Mouse (Mus musculus): ENCODE measurements around the gene Hist1h4b. TPM values are rescaled to one million over a fixed set of nuclear protein-coding genes. Genes with fewer than 3 reads are reported as not detected.
"Not testable (repeated sequence)": the region's sequence is repeated elsewhere in the genome, so short reads cannot be mapped to it uniquely, and the experiment has no call there.

Hist1h4b gene
- polyA plus RNA-seq, 1 experiment from 2014 or later = 2.3 TPM

DNA sequence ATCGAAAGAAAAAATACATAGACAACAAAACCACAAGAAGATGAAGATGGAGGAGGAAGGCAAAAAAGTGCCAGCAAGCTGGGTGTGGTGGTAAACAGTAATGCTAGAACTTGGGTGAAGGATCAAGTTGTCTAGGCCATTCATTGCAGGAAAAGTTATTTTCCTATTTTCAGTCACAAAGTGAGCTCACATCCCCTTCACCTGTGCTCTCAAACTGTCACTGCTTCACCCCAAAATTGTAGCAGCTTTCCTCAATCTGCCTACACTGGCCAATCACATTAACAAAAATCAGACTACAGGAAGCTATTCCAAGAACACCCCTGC, 3.1 kb downstream of the Hist1h4b start:
- peak overlapping the region; percentile 54 for H3K4me3 ChIP-seq
- peak overlapping the region; percentile 79 for H3K4me2 ChIP-seq
- no peak for ATAC-seq (ENCODE audit: extremely low read depth, insufficient number of reproducible peaks, low FRiP score, low TSS enrichment)
- H3K36me3 ChIP-seq = no peaks in the 10 kb centered on the region
- no peaks in the 10 kb centered on the region for H3K9me3 ChIP-seq
- H3K4me1 ChIP-seq = peaks cover 37% of the 10 kb centered on the region
- WGBS = 67% methylated on average over 1 of the region's 1 CpGs
- H3K27ac ChIP-seq (replicated peaks) = peak overlapping the region; percentile 96
- H3K9ac ChIP-seq = peak overlapping the region; percentile 81
- no peaks in the 10 kb centered on the region for H3K27me3 ChIP-seq (replicated peaks)

DNA sequence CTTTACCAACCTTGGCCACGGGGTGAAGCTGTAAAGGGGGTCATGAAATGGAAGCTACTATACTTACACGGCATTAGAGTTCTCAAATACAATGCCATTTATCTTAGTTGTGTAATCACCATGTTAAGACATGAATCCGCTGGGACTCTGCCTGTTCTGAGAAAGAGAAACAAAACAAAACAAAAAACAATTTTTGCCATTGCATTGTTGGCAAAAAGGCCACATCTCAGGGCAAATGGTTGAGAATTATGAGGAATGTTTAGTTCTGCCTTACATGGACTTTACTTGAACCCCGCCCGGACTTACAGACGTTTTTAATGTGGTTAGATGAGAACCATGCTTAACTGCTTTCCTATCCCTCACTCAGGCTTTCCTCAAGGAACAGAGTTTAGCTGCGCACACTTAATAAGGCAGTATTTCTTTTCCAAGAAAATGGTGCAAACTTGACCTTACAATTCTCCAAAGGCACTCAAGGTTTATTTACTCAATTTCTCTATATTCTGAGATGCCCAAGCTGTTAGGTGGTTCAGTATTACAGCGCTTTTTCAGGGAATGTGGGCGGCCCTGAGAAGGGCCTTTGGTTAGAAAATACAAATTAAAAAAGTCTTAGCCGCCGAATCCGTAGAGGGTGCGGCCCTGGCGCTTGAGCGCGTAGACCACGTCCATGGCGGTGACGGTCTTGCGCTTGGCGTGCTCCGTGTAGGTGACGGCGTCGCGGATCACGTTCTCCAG, 3.6 kb downstream of the Hist1h4b start:
- H3K27ac ChIP-seq (replicated peaks) = peak overlapping the region; percentile 96
- H3K4me1 ChIP-seq = peaks cover 37% of the 10 kb centered on the region
- H3K9ac ChIP-seq = peak overlapping the region; percentile 81
- no peaks in the 10 kb centered on the region for H3K36me3 ChIP-seq
- 1% methylated on average over 22 of the region's 27 CpGs for WGBS
- no peaks in the 10 kb centered on the region for H3K27me3 ChIP-seq (replicated peaks)
- no peaks in the 10 kb centered on the region for H3K9me3 ChIP-seq
- H3K4me3 ChIP-seq = peak overlapping the region; percentile 54
- H3K4me2 ChIP-seq = peak overlapping the region; percentile 79
- no peak for ATAC-seq (ENCODE audit: extremely low read depth, insufficient number of reproducible peaks, low FRiP score, low TSS enrichment)

GRCm38 (mm10) chr13:23760972-23761864, 4.4 kb downstream of the Hist1h4b start, which contains the start of gene Hist1h4a:
Gene Hist1h4a (minus strand): TSS chr13:23761230.
- ATAC-seq (ENCODE audit: extremely low read depth, insufficient number of reproducible peaks, low FRiP score, low TSS enrichment) = peak; percentile 61
- WGBS = under 1% methylated on average over 68 of the region's 72 CpGs

GRCm38 (mm10) chr13:23761871-23762821, 5.3 kb downstream of the Hist1h4b start, which contains the start of gene Hist1h3a:
Gene Hist1h3a (minus strand): TSS chr13:23762386.
- peak; percentile 37; the same call in 1 of the 2 replicates for ATAC-seq (ENCODE audit: extremely low read depth, insufficient number of reproducible peaks, low FRiP score, low TSS enrichment)
- H3K27me3 ChIP-seq (replicated peaks); H3K9me3 ChIP-seq; H3K36me3 ChIP-seq: not testable (repeated sequence)
- 1% methylated on average over 33 of the region's 52 CpGs for WGBS
- Histone ChIP-seq H3K27ac (replicated peaks) (peak within 1 kb of the TSS; percentile 96), H3K4me1 (peaks cover 37% of the 10 kb centered on the region), H3K4me2 (peak within 1 kb of the TSS; percentile 79), H3K4me3 (peak within 1 kb of the TSS; percentile 67), H3K9ac (peak within 1 kb of the TSS; percentile 88)

More at GRCm38 (mm10) chr13:23760972-23761864, 4.4 kb downstream of the Hist1h4b start, which contains the start of gene Hist1h4a:
- H3K4me3 ChIP-seq = peak within 1 kb of the TSS; percentile 54
- peak within 1 kb of the TSS; percentile 96 for H3K27ac ChIP-seq (replicated peaks)
- H3K27me3 ChIP-seq (replicated peaks) = no peaks in the 10 kb centered on the region
- peak within 1 kb of the TSS; percentile 85 for H3K9ac ChIP-seq
- H3K4me2 ChIP-seq = peak within 1 kb of the TSS; percentile 79
- H3K9me3 ChIP-seq = no peaks in the 10 kb centered on the region
- no peaks in the 10 kb centered on the region for H3K36me3 ChIP-seq
- H3K4me1 ChIP-seq = peaks cover 37% of the 10 kb centered on the region

DNA sequence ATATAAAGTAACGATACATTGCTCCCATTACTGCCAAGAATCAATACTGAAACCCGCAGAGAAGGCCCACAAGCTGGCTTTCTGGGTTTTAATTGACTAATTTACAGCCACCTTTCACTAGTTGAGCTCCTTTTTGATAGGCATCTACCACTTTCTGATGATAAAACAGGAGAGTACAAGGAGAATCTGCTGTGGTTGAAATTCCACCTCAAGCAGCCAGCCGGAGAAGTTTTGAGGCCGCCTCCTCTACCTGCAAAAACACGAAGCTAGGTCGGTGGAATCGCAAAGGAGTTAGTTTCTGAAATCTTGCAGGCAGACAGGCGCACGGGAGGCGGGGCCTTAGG, 6.4 kb downstream of the Hist1h4b start:
- Histone ChIP-seq H3K9me3 (no peaks in the 10 kb centered on the region), H3K36me3 (no peaks in the 10 kb centered on the region), H3K9ac (peak overlapping the region; percentile 88), H3K27me3 (replicated peaks) (no peaks in the 10 kb centered on the region), H3K4me1 (peaks cover 31% of the 10 kb centered on the region), H3K27ac (replicated peaks) (peak overlapping the region; percentile 96), H3K4me2 (peak overlapping the region; percentile 79), H3K4me3 (peak overlapping the region; percentile 67)
- 3% methylated on average over 10 of the region's 10 CpGs for WGBS
- ATAC-seq (ENCODE audit: extremely low read depth, insufficient number of reproducible peaks, low FRiP score, low TSS enrichment) = no peak

GRCm38 (mm10) chr13:23763586-23764323, 6.9 kb downstream of the Hist1h4b start, which contains the start of gene Hist1h1a:
Gene Hist1h1a (plus strand): TSS chr13:23763666.
- H3K36me3 ChIP-seq = no peaks in the 10 kb centered on the region
- ATAC-seq (ENCODE audit: extremely low read depth, insufficient number of reproducible peaks, low FRiP score, low TSS enrichment) = peak; percentile 70
- peaks cover 33% of the 10 kb centered on the region for H3K4me1 ChIP-seq
- peak within 1 kb of the TSS; percentile 88 for H3K9ac ChIP-seq
- peak within 1 kb of the TSS; percentile 79 for H3K4me2 ChIP-seq
- WGBS = 3% methylated on average over 34 of the region's 34 CpGs
- H3K27me3 ChIP-seq (replicated peaks) = no peaks in the 10 kb centered on the region
- H3K9me3 ChIP-seq = no peaks in the 10 kb centered on the region
- peak within 1 kb of the TSS; percentile 67 for H3K4me3 ChIP-seq
- H3K27ac ChIP-seq (replicated peaks) = peak within 1 kb of the TSS; percentile 96

- H3K27me3 ChIP-seq (replicated peaks) = no peaks in the 10 kb centered on the region
- H3K9ac ChIP-seq = peak overlapping the region; percentile 88
- ATAC-seq (ENCODE audit: extremely low read depth, insufficient number of reproducible peaks, low FRiP score, low TSS enrichment) = no peak
- peak overlapping the region; percentile 96 for H3K27ac ChIP-seq (replicated peaks)
- H3K4me2 ChIP-seq = peak overlapping the region; percentile 79
- H3K4me3 ChIP-seq = peak overlapping the region; percentile 67
- H3K9me3 ChIP-seq = no peaks in the 10 kb centered on the region
- 35% methylated on average over 12 of the region's 12 CpGs for WGBS
- H3K36me3 ChIP-seq = no peaks in the 10 kb centered on the region
- peaks cover 35% of the 10 kb centered on the region for H3K4me1 ChIP-seq
These were observed 7.7 kb downstream of the Hist1h4b start for GRCm38 (mm10) chr13:23764324-23765171.

- no peak overlapping the region for H3K27ac ChIP-seq (replicated peaks)
- WGBS = 89% methylated on average over 1 of the region's 1 CpGs
- no peak for ATAC-seq (ENCODE audit: extremely low read depth, insufficient number of reproducible peaks, low FRiP score, low TSS enrichment)
These were observed 8.3 kb downstream of the Hist1h4b start for GRCm38 (mm10) chr13:23765172-23765513.

DNA sequence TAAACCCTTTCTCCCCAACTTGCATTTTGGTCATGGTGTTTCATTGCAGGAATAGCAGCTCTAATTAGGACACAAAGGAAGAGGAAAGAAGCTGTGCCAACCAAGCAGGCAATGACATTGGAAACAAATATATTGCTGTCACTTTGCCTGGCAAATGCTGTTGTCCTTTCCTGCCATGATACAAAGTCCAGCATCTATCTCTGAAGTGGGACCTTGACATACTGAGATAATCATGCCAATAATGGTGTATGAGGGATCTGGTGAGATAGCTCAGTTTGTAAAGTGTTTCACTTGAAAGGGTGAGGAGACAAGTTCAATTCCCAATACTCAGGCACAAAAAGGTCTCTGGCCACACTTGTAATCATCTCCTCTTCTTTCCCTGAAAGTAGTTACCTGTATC, 10.0 kb downstream of the Hist1h4b start:
- no peak overlapping the region for H3K9ac ChIP-seq
- H3K4me2 ChIP-seq = no peak overlapping the region
- H3K27me3 ChIP-seq (replicated peaks) = no peaks in the 10 kb centered on the region
- H3K4me3 ChIP-seq = no peak overlapping the region
- ATAC-seq (ENCODE audit: extremely low read depth, insufficient number of reproducible peaks, low FRiP score, low TSS enrichment) = no peak
- no peaks in the 10 kb centered on the region for H3K9me3 ChIP-seq
- peaks cover 25% of the 10 kb centered on the region for H3K4me1 ChIP-seq
- no peak overlapping the region for H3K27ac ChIP-seq (replicated peaks)
- no peaks in the 10 kb centered on the region for H3K36me3 ChIP-seq

More at GRCm38 (mm10) chr13:23765172-23765513, 8.3 kb downstream of the Hist1h4b start:
- Histone ChIP-seq H3K27me3 (replicated peaks) (no peaks in the 10 kb centered on the region), H3K36me3 (no peaks in the 10 kb centered on the region), H3K4me1 (peaks cover 30% of the 10 kb centered on the region), H3K4me2 (peak overlapping the region; percentile 79), H3K4me3 (no peak overlapping the region), H3K9ac (no peak overlapping the region), H3K9me3 (no peaks in the 10 kb centered on the region)

Measured in heart, embryonic 13.5 days (tissue).